Mouse (Mus musculus): ENCODE data around the gene Ddhd1.

- TF ChIP-seq HCFC1 (IDR thresholded peaks at IDR 0.05; ENCODE audit: borderline replicate concordance, insufficient read depth, low read length) (no peak), MAFK (IDR thresholded peaks at IDR 0.05; ENCODE audit: insufficient read depth, low read depth, low read length) (no peak), ZC3H11A (IDR thresholded peaks at IDR 0.05; ENCODE audit: borderline replicate concordance, low read depth, low read length) (no peak)
These were observed 46.3 kb downstream of the Ddhd1 start for GRCm38 (mm10) chr14:45611654-45612053.
